Mouse (Mus musculus): ENCODE results near the gene Ccdc141. TPM values are rescaled to one million over a fixed set of nuclear protein-coding genes. Genes with fewer than 3 reads are reported as not detected.

Gene Ccdc141
- 100 to 1,000 TPM; 239 to 243 TPM for total RNA-seq (2021)

GRCm38 (mm10) chr2:77170633-77171105 is at the start of gene Ccdc141:
Gene Ccdc141, minus strand, starts transcription at chr2:77170636.
- intact Hi-C loops (cut with DNase I) = no loop called here
- DNase-seq (ENCODE audit: low spot score) = no peak

- intact Hi-C loops (cut with DNase I) = no loop called here
- no peak for DNase-seq (ENCODE audit: low spot score)
Observed at GRCm38 (mm10) chr2:77212885-77213284, 42.4 kb upstream of the Ccdc141 start.

- no peak for DNase-seq (ENCODE audit: low spot score)
- intact Hi-C loops (cut with DNase I) = loop anchor here (10.0 kb wide), 2 partner anchors 142 to 232 kb away; no protein-coding TSS in a partner anchor
Observed at GRCm38 (mm10) chr2:77206951-77207350, 36.5 kb upstream of the Ccdc141 start.

GRCm38 (mm10) chr2:77203916-77204315 is 33.5 kb upstream of the Ccdc141 start:
- DNase-seq (ENCODE audit: low spot score) = no peak
- intact Hi-C loops (cut with DNase I) = loop anchor here (10.0 kb wide), 2 partner anchors 139 to 229 kb away; no protein-coding TSS in a partner anchor

GRCm38 (mm10) chr2:77201900-77202299 is 31.5 kb upstream of the Ccdc141 start:
- DNase-seq (ENCODE audit: low spot score) = no peak
- intact Hi-C loops (cut with DNase I) = loop anchor here (10.0 kb wide), 2 partner anchors 137 to 227 kb away; no protein-coding TSS in a partner anchor

GRCm38 (mm10) chr2:77200958-77201614 is 30.6 kb upstream of the Ccdc141 start:
- intact Hi-C loops (cut with DNase I) = loop anchor here (10.0 kb wide), 2 partner anchors 136 to 226 kb away; no protein-coding TSS in a partner anchor
- DNase-seq (ENCODE audit: low spot score) = no peak

- intact Hi-C loops (cut with DNase I) = loop anchor here (10.0 kb wide), 2 partner anchors 136 to 226 kb away; no protein-coding TSS in a partner anchor
- DNase-seq (ENCODE audit: low spot score) = no peak
Observed at GRCm38 (mm10) chr2:77200379-77200778, 29.9 kb upstream of the Ccdc141 start.

- intact Hi-C loops (cut with DNase I) = no loop called here
- no peak for DNase-seq (ENCODE audit: low spot score)
Observed at GRCm38 (mm10) chr2:77198246-77198645, 27.8 kb upstream of the Ccdc141 start.

- intact Hi-C loops (cut with DNase I) = no loop called here
- no peak for DNase-seq (ENCODE audit: low spot score)
Observed at GRCm38 (mm10) chr2:77196819-77197218, 26.4 kb upstream of the Ccdc141 start.

- intact Hi-C loops (cut with DNase I) = no loop called here
- no peak for DNase-seq (ENCODE audit: low spot score)
Observed at GRCm38 (mm10) chr2:77195056-77195455, 24.6 kb upstream of the Ccdc141 start.

- intact Hi-C loops (cut with DNase I) = no loop called here
- DNase-seq (ENCODE audit: low spot score) = no peak
Observed at GRCm38 (mm10) chr2:77191811-77192210, 21.4 kb upstream of the Ccdc141 start.

GRCm38 (mm10) chr2:77190891-77191290 is 20.5 kb upstream of the Ccdc141 start:
- no peak for DNase-seq (ENCODE audit: low spot score)
- intact Hi-C loops (cut with DNase I) = no loop called here

- no peak for DNase-seq (ENCODE audit: low spot score)
- intact Hi-C loops (cut with DNase I) = no loop called here
Observed at GRCm38 (mm10) chr2:77190301-77190700, 19.9 kb upstream of the Ccdc141 start.

- DNase-seq (ENCODE audit: low spot score) = no peak
- intact Hi-C loops (cut with DNase I) = no loop called here
Observed at GRCm38 (mm10) chr2:77189671-77190070, 19.2 kb upstream of the Ccdc141 start.

- no peak for DNase-seq (ENCODE audit: low spot score)
Observed at GRCm38 (mm10) chr2:77187501-77187900, 17.1 kb upstream of the Ccdc141 start.

GRCm38 (mm10) chr2:77186912-77187311 is 16.5 kb upstream of the Ccdc141 start:
- intact Hi-C loops (cut with DNase I) = no loop called here
- no peak for DNase-seq (ENCODE audit: low spot score)

More at GRCm38 (mm10) chr2:77187501-77187900, 17.1 kb upstream of the Ccdc141 start:
- intact Hi-C loops (cut with DNase I) = no loop called here

- intact Hi-C loops (cut with DNase I) = no loop called here
- no peak for DNase-seq (ENCODE audit: low spot score)
Observed at GRCm38 (mm10) chr2:77184049-77184571, 13.7 kb upstream of the Ccdc141 start.

GRCm38 (mm10) chr2:77183646-77184045 is 13.2 kb upstream of the Ccdc141 start:
- DNase-seq (ENCODE audit: low spot score) = no peak
- intact Hi-C loops (cut with DNase I) = no loop called here

GRCm38 (mm10) chr2:77182996-77183380 is 12.6 kb upstream of the Ccdc141 start:
- DNase-seq (ENCODE audit: low spot score) = no peak
- intact Hi-C loops (cut with DNase I) = no loop called here

- intact Hi-C loops (cut with DNase I) = no loop called here
- DNase-seq (ENCODE audit: low spot score) = no peak
Observed at GRCm38 (mm10) chr2:77182271-77182995, 12.0 kb upstream of the Ccdc141 start.

- DNase-seq (ENCODE audit: low spot score) = no peak
- intact Hi-C loops (cut with DNase I) = no loop called here
Observed at GRCm38 (mm10) chr2:77177472-77177871, 7.0 kb upstream of the Ccdc141 start.
